Mouse (Mus musculus): ENCODE results near the gene Prr29.

DNA sequence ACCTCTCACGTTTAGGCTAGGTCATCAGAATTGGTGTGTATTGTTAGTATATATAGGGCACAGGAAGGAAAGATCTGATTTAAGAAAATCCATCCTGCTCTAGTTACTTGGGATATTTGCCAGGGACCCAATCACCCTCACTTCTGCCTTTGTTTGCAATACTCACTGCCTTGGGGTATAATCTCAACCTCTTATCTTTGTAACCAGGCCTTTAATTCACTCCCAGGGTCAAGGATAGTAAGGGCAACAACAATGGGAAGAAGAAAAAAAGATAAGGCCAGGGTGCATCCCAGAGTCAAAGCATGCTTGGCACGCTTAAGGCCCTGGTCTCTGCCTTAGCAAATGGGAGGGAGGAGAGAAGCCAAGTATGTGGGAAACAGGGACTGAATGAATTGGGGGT lies 52.6 kb downstream of the Prr29 start:
- TF ChIP-seq CTCF (IDR thresholded peaks at IDR 0.05; ENCODE audit: low read depth, low read length) = no peak
- no peak for TF ChIP-seq POLR2A (IDR thresholded peaks at IDR 0.05; ENCODE audit: extremely low read depth, insufficient read depth, low read length)
